Mouse (Mus musculus) hindbrain, embryonic 11.5 days (tissue): Measurements from ENCODE around the gene Sox5. TPM values are rescaled to one million over a fixed set of nuclear protein-coding genes. Genes with fewer than 3 reads are reported as not detected.

Source experiments
- ATAC-seq: fragments of 200-750 bp; cut with Nextera tagmentation; 2 replicates; pipeline ENCODE4 v1.8.0; 2017; ENCODE audit warnings: mild to moderate bottlenecking, moderate TSS enrichment, moderate library complexity; ENCODE audit not compliant: low FRiP score
- DNase-seq: peaks from one replicate; pipeline ENCODE4 v3.0.0-alpha.2; 2015; ENCODE audit warnings: low spot score
- H3K27ac ChIP-seq: fragments of 300-500 bp; sonication (generic); 2 replicates; pipeline ENCODE4 v1.5.1; 2014; ENCODE audit warnings: mild to moderate bottlenecking, low read depth, low read length
- H3K27me3 ChIP-seq: fragments of 300-500 bp; sonication (generic); 2 replicates; pipeline ENCODE4 v1.6.1; 2014; ENCODE audit warnings: mild to moderate bottlenecking, low read length, moderate library complexity, mixed read lengths; ENCODE audit not compliant: control insufficient read depth, insufficient read depth
- H3K36me3 ChIP-seq: fragments of 300-500 bp; sonication (generic); 2 replicates; pipeline ENCODE4 v1.6.1; 2014; ENCODE audit warnings: mild to moderate bottlenecking, low read length, moderate library complexity, mixed read lengths; ENCODE audit not compliant: control insufficient read depth, insufficient read depth
- H3K4me1 ChIP-seq: fragments of 300-500 bp; sonication (generic); replicated peaks from 2 replicates; pipeline ENCODE4 v1.6.1; 2014; ENCODE audit warnings: low read length, mixed read lengths; ENCODE audit not compliant: control insufficient read depth, insufficient read depth
- H3K4me2 ChIP-seq: fragments of 300-500 bp; sonication (generic); replicated peaks from 2 replicates; pipeline ENCODE4 v1.6.1; 2014; ENCODE audit warnings: mild to moderate bottlenecking, low read depth, low read length
- H3K4me3 ChIP-seq: fragments of 300-500 bp; sonication (generic); 2 replicates; pipeline ENCODE4 v1.5.1; 2014; ENCODE audit warnings: low read depth, low read length
- H3K9ac ChIP-seq: fragments of 300-500 bp; sonication (generic); 2 replicates; pipeline ENCODE4 v1.6.1; 2014; ENCODE audit warnings: low read depth, low read length
- H3K9me3 ChIP-seq: fragments of 300-500 bp; sonication (generic); 2 replicates; pipeline ENCODE4 v1.6.1; 2016; ENCODE audit warnings: low read length; ENCODE audit not compliant: control insufficient read depth
- WGBS: fragments of 180-500 bp; shearing (Covaris S2); extraction: QIAGEN DNeasy Blood & Tissue Kit; methylation state at CpG from one replicate; pipeline ENCODE4 v1.1.7; 2014; 5-methylcytosine and 5-hydroxymethylcytosine counted together
- polyA plus RNA-seq: library from polyadenylated mRNA; unstranded; fragments of >200 nt; fragmentation: Nextera tagmentation; extraction: Ambion mirVana; gene quantifications from 2 replicates; pipeline ENCODE4 v1.2.1, GENCODE M21; 2014

Gene Sox5
- polyA plus RNA-seq, 1 experiment from 2014 or later: 35.0 TPM

DNA sequence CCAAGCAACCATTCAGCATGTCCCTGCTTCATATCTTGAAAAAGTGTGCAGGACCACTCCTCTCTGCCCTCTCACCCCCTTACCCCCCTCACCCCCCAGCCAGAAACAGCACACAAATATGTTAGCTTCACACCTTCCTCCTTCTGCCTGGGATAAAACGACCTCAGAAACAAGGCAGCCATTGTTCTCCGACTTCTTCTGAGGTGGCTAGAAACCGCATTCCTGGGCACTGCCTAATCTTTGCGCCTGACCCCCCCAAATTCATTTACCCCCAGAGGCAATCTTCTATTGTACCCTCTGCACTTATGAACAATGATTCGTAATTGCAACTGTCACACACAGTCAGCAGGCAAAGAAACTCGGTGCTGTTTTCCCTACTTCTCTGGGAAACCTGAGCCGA lies 742.6 kb downstream of the Sox5 start:
- H3K4me2 ChIP-seq: no peak overlapping the region
- H3K9me3 ChIP-seq: no peaks in the 10 kb centered on the region

DNA sequence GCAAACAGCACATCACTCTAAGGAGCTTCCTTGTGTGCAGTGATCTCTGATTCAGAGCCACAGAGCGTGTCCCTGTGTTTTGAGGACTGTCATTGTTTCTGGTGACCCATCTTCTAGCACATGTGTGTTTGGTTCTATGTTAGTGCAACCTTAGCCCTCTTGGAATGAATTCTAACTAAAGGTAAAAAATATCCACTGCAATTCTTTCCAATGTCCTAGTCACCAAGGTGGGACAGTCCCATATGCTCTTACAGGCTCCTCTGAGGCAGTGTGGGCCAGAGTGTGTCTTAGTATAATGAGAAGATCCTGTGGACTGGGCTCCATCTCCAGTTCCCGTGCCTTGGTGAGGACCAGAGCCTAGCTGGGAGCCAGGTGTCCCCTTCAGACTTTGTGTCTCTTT lies 748.6 kb downstream of the Sox5 start:
- ATAC-seq (no peak), DNase-seq (no peak)
- Histone ChIP-seq H3K27ac (no peak overlapping the region), H3K27me3 (no peaks in the 10 kb centered on the region), H3K9ac (no peak overlapping the region), H3K4me1 (no peaks in the 10 kb centered on the region), H3K4me2 (no peak overlapping the region), H3K9me3 (no peaks in the 10 kb centered on the region), H3K4me3 (no peak overlapping the region), H3K36me3 (no peaks in the 10 kb centered on the region)
- WGBS: 89% methylated on average over 2 of the region's 2 CpGs

More for the DNA sequence above, 742.6 kb downstream of the Sox5 start:
- no peaks in the 10 kb centered on the region for H3K36me3 ChIP-seq
- no peak overlapping the region for H3K9ac ChIP-seq
- H3K27ac ChIP-seq: no peak overlapping the region
- no peak overlapping the region for H3K4me3 ChIP-seq
- no peaks in the 10 kb centered on the region for H3K27me3 ChIP-seq
- no peak for ATAC-seq
- H3K4me1 ChIP-seq: peaks cover 4% of the 10 kb centered on the region; the same call in 1 of the 2 replicates
- DNase-seq: no peak
- 25% methylated on average over 7 of the region's 7 CpGs for WGBS

DNA sequence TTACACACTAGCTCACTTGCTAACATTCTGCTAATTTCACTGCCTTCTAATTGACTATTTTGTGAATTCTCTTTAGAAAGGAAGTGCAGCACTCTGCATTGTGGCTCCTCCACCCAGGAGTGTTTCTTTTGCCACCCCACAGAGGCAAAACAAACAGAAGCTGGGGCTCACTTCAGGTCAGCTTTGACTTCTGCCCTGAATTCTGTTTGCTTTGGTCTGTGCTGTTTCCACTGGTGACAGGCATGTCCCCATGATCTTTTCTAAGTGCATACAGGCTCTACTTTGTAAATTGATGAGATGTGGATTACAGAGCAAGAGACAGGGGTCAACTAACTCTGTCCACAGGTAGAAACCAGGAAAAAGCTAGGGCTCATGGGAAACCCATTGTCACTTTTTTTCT lies 764.8 kb downstream of the Sox5 start:
- H3K4me1 ChIP-seq: no peaks in the 10 kb centered on the region
- H3K36me3 ChIP-seq: no peaks in the 10 kb centered on the region
- no peaks in the 10 kb centered on the region for H3K9me3 ChIP-seq
- no peak overlapping the region for H3K4me2 ChIP-seq
- no peak overlapping the region for H3K27ac ChIP-seq
- DNase-seq: no peak
- no peak for ATAC-seq
- no peaks in the 10 kb centered on the region for H3K27me3 ChIP-seq
- no peak overlapping the region for H3K4me3 ChIP-seq
- no peak overlapping the region for H3K9ac ChIP-seq

DNA sequence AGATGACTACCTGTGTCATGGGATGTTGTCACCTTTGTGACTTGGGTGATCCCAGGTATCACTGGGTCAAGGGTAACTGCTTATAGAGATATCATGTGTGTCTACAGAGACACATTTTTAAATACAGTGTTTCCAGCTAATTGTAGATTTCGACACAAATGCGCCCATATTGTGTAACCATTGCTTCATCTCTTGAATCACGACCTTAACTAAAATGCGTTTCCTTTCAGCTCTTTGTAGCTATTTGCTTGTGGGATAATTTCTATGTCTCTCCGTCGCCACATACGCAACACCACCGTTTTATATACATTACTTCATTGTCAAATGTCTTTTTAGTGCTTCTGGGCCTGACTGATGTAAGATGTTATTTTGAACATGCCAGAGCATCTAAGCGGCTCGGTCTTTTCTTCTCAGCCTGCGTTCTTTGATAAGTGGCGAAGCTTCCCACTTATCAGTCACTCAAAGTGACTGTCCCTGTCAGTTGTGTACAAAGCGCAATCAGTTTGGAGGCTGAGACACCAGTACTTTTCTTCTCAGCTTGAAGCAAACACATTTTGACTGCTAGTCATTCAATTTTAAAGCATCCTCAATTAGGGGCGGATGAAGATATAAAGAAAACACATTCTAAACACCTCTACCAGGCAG lies 769.8 kb downstream of the Sox5 start:
- Histone ChIP-seq H3K36me3 (no peaks in the 10 kb centered on the region), H3K9ac (no peak overlapping the region), H3K4me2 (no peak overlapping the region), H3K4me1 (no peaks in the 10 kb centered on the region), H3K27ac (no peak overlapping the region), H3K9me3 (no peaks in the 10 kb centered on the region), H3K4me3 (no peak overlapping the region), H3K27me3 (no peaks in the 10 kb centered on the region)
- WGBS: 87% methylated on average over 14 of the region's 14 CpGs
- ATAC-seq (no peak), DNase-seq (no peak)

DNA sequence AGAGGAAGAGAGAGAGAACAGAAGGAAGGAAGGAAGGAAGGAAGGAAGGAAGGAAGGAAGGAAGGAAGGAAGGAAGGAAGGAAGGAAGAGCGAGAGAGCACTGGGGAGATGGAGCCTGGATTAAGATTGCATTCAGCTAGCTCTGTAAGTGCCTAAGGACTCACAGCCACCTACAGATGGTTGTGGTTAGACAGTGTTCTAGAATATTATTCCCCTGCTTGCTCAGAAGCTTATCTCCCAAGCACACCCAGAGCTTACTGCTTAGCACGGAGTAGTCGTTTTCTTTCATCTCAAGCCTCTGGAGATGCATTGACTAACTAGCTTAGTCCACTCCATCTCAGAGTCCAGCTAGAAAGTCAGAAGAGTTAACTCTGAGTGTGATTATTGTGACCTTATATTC lies 770.8 kb downstream of the Sox5 start:
- no peak overlapping the region for H3K9ac ChIP-seq
- H3K4me1 ChIP-seq: no peaks in the 10 kb centered on the region
- 90% methylated on average over 3 of the region's 3 CpGs for WGBS
- no peak overlapping the region for H3K4me3 ChIP-seq
- no peaks in the 10 kb centered on the region for H3K36me3 ChIP-seq
- DNase-seq (no peak), ATAC-seq (no peak)
- no peaks in the 10 kb centered on the region for H3K27me3 ChIP-seq
- H3K9me3 ChIP-seq: no peaks in the 10 kb centered on the region
- H3K4me2 ChIP-seq: no peak overlapping the region
- H3K27ac ChIP-seq: no peak overlapping the region

DNA sequence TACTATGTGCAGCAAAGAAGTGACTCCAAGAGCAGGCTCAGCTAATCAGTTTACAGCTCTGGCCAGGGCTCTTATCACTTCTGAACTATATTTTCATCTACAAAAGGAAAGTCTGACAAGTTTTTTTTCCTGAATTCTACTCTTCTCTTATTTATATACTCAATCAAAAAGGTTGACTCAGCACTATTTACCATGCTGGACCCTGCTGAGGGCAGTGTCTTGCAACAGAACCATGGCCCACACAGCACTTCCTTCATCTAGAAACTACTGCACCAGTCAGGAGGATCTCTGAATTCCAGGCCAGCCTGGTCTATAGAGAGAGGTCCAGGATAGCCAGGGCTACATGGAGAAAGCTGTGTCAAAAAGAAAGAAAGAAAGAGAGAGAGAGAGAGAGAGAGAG lies 771.5 kb downstream of the Sox5 start:
- no peak for ATAC-seq
- DNase-seq: no peak
- no peaks in the 10 kb centered on the region for H3K9me3 ChIP-seq

DNA sequence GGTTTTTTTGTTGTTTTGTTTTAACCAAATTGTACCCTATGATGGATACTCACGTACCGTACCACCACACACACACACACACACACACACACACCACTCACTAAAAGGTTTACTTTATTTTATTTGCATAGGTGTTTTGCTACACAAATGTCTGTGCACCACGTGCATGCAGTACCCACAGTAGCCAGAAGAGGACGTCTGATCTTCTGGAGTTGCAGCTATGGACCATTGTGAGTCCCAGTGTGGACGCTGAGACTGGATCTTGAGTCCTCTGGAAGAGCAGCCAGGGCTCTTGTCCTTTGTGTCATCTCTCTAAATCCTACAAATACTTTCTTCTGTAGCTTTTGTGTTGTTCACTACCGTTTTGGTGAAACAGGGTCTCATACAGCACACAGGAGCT lies 776.6 kb downstream of the Sox5 start:
- no peak for DNase-seq

More for the DNA sequence above, 771.5 kb downstream of the Sox5 start:
- no peak overlapping the region for H3K4me3 ChIP-seq
- no peaks in the 10 kb centered on the region for H3K36me3 ChIP-seq
- no peak overlapping the region for H3K27ac ChIP-seq
- no peak overlapping the region for H3K4me2 ChIP-seq
- no peaks in the 10 kb centered on the region for H3K4me1 ChIP-seq
- no peak overlapping the region for H3K9ac ChIP-seq
- no peaks in the 10 kb centered on the region for H3K27me3 ChIP-seq

DNA sequence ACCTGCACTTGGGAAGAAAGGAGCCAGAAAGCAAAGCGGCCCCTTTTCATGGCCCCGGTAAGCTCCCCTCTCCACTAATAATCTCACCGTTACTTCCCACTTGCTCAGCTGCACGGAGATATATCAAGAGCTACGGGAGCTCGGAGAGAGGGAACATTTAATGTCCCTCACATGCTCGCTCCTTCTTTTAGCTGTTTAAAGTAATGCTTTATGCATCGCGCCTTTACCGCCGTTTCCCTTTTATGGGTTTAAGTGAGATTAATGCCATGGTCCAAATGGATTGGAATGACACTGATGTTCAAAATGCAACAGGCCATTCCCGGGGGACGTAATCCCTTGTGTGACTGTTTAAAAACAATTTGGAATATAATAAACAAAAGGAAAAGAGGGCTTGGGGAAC lies 783.6 kb downstream of the Sox5 start:
- Histone ChIP-seq H3K4me1 (no peaks in the 10 kb centered on the region), H3K36me3 (no peaks in the 10 kb centered on the region), H3K9ac (no peak overlapping the region), H3K4me2 (no peak overlapping the region), H3K4me3 (no peak overlapping the region), H3K27ac (no peak overlapping the region), H3K9me3 (no peaks in the 10 kb centered on the region), H3K27me3 (no peaks in the 10 kb centered on the region)
- no peak for DNase-seq
- no peak for ATAC-seq
- WGBS: 83% methylated on average over 13 of the region's 13 CpGs

More for the DNA sequence above, 776.6 kb downstream of the Sox5 start:
- Histone ChIP-seq H3K27ac (no peak overlapping the region), H3K9me3 (no peaks in the 10 kb centered on the region), H3K4me1 (no peaks in the 10 kb centered on the region), H3K9ac (no peak overlapping the region), H3K36me3 (no peaks in the 10 kb centered on the region), H3K4me2 (no peak overlapping the region), H3K4me3 (no peak overlapping the region), H3K27me3 (no peaks in the 10 kb centered on the region)
- WGBS: 90% methylated on average over 6 of the region's 6 CpGs
- ATAC-seq: no peak

DNA sequence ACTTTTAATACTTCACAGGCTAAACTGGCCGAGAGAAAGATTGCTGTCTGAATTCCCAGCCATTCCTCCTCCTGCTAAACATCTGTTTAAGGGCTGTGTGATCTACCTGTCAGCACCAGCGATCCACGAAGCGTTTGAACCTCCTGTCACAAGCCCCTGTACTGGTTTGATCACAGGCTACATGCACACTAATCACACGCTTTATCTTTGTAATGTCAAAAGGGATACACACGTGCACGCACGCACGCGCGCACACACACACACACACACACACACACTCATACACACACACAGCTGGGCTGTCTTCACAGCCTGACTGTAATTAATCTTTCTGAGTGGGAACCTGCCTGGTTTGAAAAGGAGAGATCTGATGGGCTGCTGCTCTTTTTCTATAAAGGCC lies 784.2 kb downstream of the Sox5 start:
- Histone ChIP-seq H3K36me3 (no peaks in the 10 kb centered on the region), H3K9ac (no peak overlapping the region), H3K4me2 (no peak overlapping the region), H3K9me3 (no peaks in the 10 kb centered on the region), H3K27ac (no peak overlapping the region), H3K4me3 (no peak overlapping the region), H3K27me3 (no peaks in the 10 kb centered on the region), H3K4me1 (no peaks in the 10 kb centered on the region)
- 82% methylated on average over 11 of the region's 11 CpGs for WGBS
- ATAC-seq (no peak), DNase-seq (no peak)
